Mouse (Mus musculus): Measurements from ENCODE around the gene Lamb2.

GRCm38 (mm10) chr9:108478638-108479156 lies 839 bp upstream of the Lamb2 start:
- TF ChIP-seq CTCF (IDR thresholded peaks at IDR 0.05; ENCODE audit: borderline replicate concordance, extremely low read depth, insufficient read depth, insufficient read length) (no peak), POLR2A (IDR thresholded peaks at IDR 0.05; ENCODE audit: borderline replicate concordance, extremely low read depth, insufficient read depth, insufficient read length, poor library complexity, severe bottlenecking) (no peak)
